Mouse (Mus musculus) hindbrain, postnatal 0 days (tissue): ENCODE data around the gene Olfr1404. TPM values are rescaled to one million over a fixed set of nuclear protein-coding genes. Genes with fewer than 3 reads are reported as not detected.

Source experiments
- ATAC-seq: fragments of 200-750 bp; cut with Nextera tagmentation; 2 replicates; pipeline ENCODE4 v1.8.0; 2017; ENCODE audit warnings: mild to moderate bottlenecking, moderate TSS enrichment, moderate library complexity
- DNase-seq: peaks from one replicate; pipeline ENCODE4 v3.0.0-alpha.2; 2015; ENCODE audit warnings: low spot score
- H3K27ac ChIP-seq: fragments of 300-500 bp; sonication (generic); 2 replicates; pipeline ENCODE4 v1.5.1; 2014; ENCODE audit warnings: mild to moderate bottlenecking
- H3K27me3 ChIP-seq: fragments of 300-500 bp; sonication (generic); 2 replicates; pipeline ENCODE4 v1.6.1; 2014; ENCODE audit warnings: low read length, mixed read lengths; ENCODE audit not compliant: insufficient read depth
- H3K36me3 ChIP-seq: fragments of 300-500 bp; sonication (generic); 2 replicates; pipeline ENCODE4 v1.6.1; 2014; ENCODE audit warnings: low read length, mixed read lengths; ENCODE audit not compliant: insufficient read depth
- H3K4me1 ChIP-seq: fragments of 300-500 bp; sonication (generic); 2 replicates; pipeline ENCODE4 v1.6.1; 2014; ENCODE audit warnings: antibody characterized with exemption, low read length, mixed read lengths; ENCODE audit not compliant: insufficient read depth
- H3K4me2 ChIP-seq: fragments of 300-500 bp; sonication (generic); 2 replicates; pipeline ENCODE4 v1.6.1; 2014; ENCODE audit warnings: low read depth, mild to moderate bottlenecking, low read length, moderate library complexity, mixed read lengths
- H3K4me3 ChIP-seq: fragments of 300-500 bp; sonication (generic); 2 replicates; pipeline ENCODE4 v1.5.1; 2014; ENCODE audit warnings: low read length
- H3K9ac ChIP-seq: fragments of 300-500 bp; sonication (generic); replicated peaks from 2 replicates; pipeline ENCODE4 v1.6.1; 2014; ENCODE audit warnings: mild to moderate bottlenecking, low read length, moderate library complexity, mixed read lengths
- H3K9me3 ChIP-seq: fragments of 300-500 bp; sonication (generic); 2 replicates; pipeline ENCODE4 v1.6.1; 2016; ENCODE audit warnings: low read length, mixed read lengths
- CTCF ChIP-seq: IDR thresholded peaks from 2 replicates; pipeline ENCODE4 v1.5.1; 2016; ENCODE audit warnings: antibody characterized with exemption, control low read depth, low read depth
- WGBS: fragments of 180-500 bp; shearing (Covaris S2); extraction: QIAGEN DNeasy Blood & Tissue Kit; methylation state at CpG from one replicate; pipeline ENCODE4 v1.1.7; 2014; 5-methylcytosine and 5-hydroxymethylcytosine counted together
- polyA plus RNA-seq: library from polyadenylated mRNA; unstranded; fragments of >200 nt; fragmentation: Nextera tagmentation; extraction: Ambion mirVana; gene quantifications from 2 replicates; pipeline ENCODE4 v1.2.1, GENCODE M21; 2015
- total RNA-seq: library from RNA; depleted of rRNA; stranded (reverse); fragments of >200 nt; gene quantifications from 2 replicates; pipeline ENCODE4 v1.2.3, GENCODE M21; 2014; rRNA removed

Olfr1404 gene
- total RNA-seq (not detected in 2 replicates), polyA plus RNA-seq (not detected in 2 replicates)

DNA sequence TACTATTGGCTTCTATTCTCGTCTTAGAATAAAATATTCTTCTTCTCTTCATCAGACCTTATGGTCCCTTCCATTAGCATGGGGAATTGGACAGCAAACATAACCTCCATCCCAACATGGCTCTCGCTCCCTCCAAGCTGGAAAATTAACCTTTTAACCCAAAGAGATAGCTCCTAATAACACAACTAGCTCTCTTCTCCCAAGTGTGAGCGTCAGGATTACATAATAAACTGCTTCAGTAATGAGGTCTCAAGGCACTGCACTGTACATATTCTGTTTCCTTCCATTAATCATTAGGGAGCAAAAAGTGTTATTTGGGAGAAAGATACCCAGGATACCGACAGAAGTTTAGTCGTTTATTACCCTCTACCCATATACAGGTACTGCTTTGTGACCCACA, at the start of gene Olfr1404:
TSS of gene Olfr1404 (plus strand) at position 301 of the 400 bp plus-strand sequence.
- WGBS: 85% methylated on average over 5 of the region's 5 CpGs
- H3K9me3 ChIP-seq: no peaks in the 10 kb centered on the region
- TF ChIP-seq CTCF: no peak
- H3K4me1 ChIP-seq: no peaks in the 10 kb centered on the region
- H3K9ac ChIP-seq: no peak within 1 kb of the TSS
- no peaks in the 10 kb centered on the region for H3K27me3 ChIP-seq
- H3K4me3 ChIP-seq: no peak within 1 kb of the TSS
- no peak within 1 kb of the TSS for H3K4me2 ChIP-seq
- no peak within 1 kb of the TSS for H3K27ac ChIP-seq
- H3K36me3 ChIP-seq: no peaks in the 10 kb centered on the region
- no peak for ATAC-seq
- DNase-seq: no peak

DNA sequence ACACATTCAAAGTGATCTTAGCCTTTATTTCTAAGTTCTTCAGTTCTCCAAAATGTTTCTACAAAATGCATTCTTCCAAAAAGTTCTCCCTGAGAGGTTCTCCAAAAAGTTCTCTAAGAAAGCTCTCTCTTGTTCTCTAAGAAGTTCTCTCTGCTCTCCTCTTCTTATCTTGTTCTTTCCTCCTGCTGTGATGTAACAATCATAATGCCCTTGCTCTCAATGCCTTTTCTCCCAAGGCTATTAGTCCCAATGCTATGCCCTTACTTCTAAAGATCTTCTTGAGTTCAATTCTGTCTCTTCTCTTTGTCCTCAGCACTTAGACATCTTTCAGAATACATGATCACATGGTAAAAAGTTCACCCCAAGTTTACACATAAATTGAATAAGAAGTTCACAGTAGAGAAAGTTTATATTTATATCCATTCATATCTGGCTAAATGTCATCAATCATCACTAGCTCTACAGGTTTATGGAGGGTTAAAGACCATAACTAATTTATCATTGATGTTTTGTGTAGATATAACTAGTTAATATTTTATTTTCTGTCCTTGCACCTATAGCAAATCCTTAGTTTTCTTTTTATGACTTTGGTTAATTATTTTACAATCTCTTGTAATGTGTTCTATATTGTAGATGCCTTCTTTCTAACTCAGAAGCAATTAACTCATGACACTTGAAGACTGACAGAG, 37.9 kb upstream of the Olfr1404 start:
- ATAC-seq: no peak
- H3K4me2 ChIP-seq: no peak overlapping the region
- no peak for TF ChIP-seq CTCF

GRCm38 (mm10) chr1:173190540-173190939, 21.7 kb upstream of the Olfr1404 start, which contains the start of gene Olfr1406:
Gene Olfr1406, minus strand, starts transcription at chr1:173190640.
- no peaks in the 10 kb centered on the region for H3K27me3 ChIP-seq
- no peak within 1 kb of the TSS for H3K4me3 ChIP-seq
- TF ChIP-seq CTCF: no peak
- ATAC-seq (no peak), DNase-seq (no peak)
- H3K27ac ChIP-seq: no peak within 1 kb of the TSS
- H3K9ac ChIP-seq: no peak within 1 kb of the TSS
- no peak within 1 kb of the TSS for H3K4me2 ChIP-seq
- no peaks in the 10 kb centered on the region for H3K36me3 ChIP-seq
- WGBS: 72% methylated on average over 3 of the region's 3 CpGs
- H3K4me1 ChIP-seq: no peaks in the 10 kb centered on the region
- H3K9me3 ChIP-seq: no peaks in the 10 kb centered on the region

More for the DNA sequence above, 37.9 kb upstream of the Olfr1404 start:
- Histone ChIP-seq H3K4me3 (no peak overlapping the region), H3K9ac (no peak overlapping the region), H3K36me3 (no peaks in the 10 kb centered on the region), H3K27ac (no peak overlapping the region), H3K9me3 (no peaks in the 10 kb centered on the region), H3K27me3 (no peaks in the 10 kb centered on the region), H3K4me1 (no peaks in the 10 kb centered on the region)
- no peak for DNase-seq

GRCm38 (mm10) chr1:173192059-173192458, 20.1 kb upstream of the Olfr1404 start:
- TF ChIP-seq CTCF: no peak
- H3K9ac ChIP-seq: no peak overlapping the region
- H3K9me3 ChIP-seq: no peaks in the 10 kb centered on the region
- ATAC-seq: no peak
- H3K36me3 ChIP-seq: no peaks in the 10 kb centered on the region
- DNase-seq: no peak
- WGBS: 72% methylated on average over 3 of the region's 3 CpGs
- no peak overlapping the region for H3K4me3 ChIP-seq
- no peak overlapping the region for H3K27ac ChIP-seq
- no peak overlapping the region for H3K4me2 ChIP-seq
- H3K4me1 ChIP-seq: no peaks in the 10 kb centered on the region
- no peaks in the 10 kb centered on the region for H3K27me3 ChIP-seq

- ATAC-seq (no peak), DNase-seq (no peak)
- Histone ChIP-seq H3K4me1 (no peaks in the 10 kb centered on the region), H3K9me3 (no peaks in the 10 kb centered on the region), H3K4me2 (no peak overlapping the region), H3K27ac (no peak overlapping the region), H3K27me3 (no peaks in the 10 kb centered on the region), H3K36me3 (no peaks in the 10 kb centered on the region), H3K9ac (no peak overlapping the region), H3K4me3 (no peak overlapping the region)
- no peak for TF ChIP-seq CTCF
- WGBS: 91% methylated on average over 2 of the region's 2 CpGs
Measured at GRCm38 (mm10) chr1:173196359-173196758, 15.8 kb upstream of the Olfr1404 start.

DNA sequence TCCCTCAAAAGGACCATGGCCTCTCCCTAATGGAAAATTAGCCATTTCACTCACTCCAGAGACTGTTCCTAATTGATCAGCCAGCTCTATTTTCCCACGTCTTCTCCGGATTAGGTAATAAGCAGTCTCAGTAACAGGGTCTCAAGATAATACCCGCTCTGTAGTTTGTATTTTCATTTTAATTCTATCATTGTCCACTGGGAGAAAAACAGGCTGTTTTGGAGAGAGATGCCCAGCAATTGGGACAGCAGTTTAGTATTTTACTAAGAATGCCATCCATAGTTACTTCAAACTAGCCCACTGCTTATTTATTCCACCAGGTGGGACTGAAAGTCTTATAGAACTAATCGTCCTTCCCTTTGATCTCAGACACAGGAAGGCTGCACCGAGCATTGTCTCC, 14.7 kb upstream of the Olfr1404 start, which contains the start of gene Olfr218:
TSS of gene Olfr218 (plus strand) at position 301 of the 400 bp plus-strand sequence.
- no peak within 1 kb of the TSS for H3K4me3 ChIP-seq
- no peak within 1 kb of the TSS for H3K9ac ChIP-seq
- no peaks in the 10 kb centered on the region for H3K9me3 ChIP-seq
- H3K27ac ChIP-seq: no peak within 1 kb of the TSS
- 74% methylated on average over 5 of the region's 5 CpGs for WGBS
- H3K27me3 ChIP-seq: no peaks in the 10 kb centered on the region
- no peak for TF ChIP-seq CTCF
- ATAC-seq: no peak
- no peaks in the 10 kb centered on the region for H3K36me3 ChIP-seq
- H3K4me2 ChIP-seq: no peak within 1 kb of the TSS
- DNase-seq: no peak
- H3K4me1 ChIP-seq: no peaks in the 10 kb centered on the region

GRCm38 (mm10) chr1:173216481-173216880, 4.3 kb downstream of the Olfr1404 start:
- H3K9ac ChIP-seq: no peak overlapping the region
- no peak overlapping the region for H3K27ac ChIP-seq
- no peaks in the 10 kb centered on the region for H3K4me1 ChIP-seq
- no peak overlapping the region for H3K4me2 ChIP-seq
- no peaks in the 10 kb centered on the region for H3K9me3 ChIP-seq
- ATAC-seq (no peak), DNase-seq (no peak)
- H3K4me3 ChIP-seq: no peak overlapping the region
- 91% methylated on average over 3 of the region's 3 CpGs for WGBS
- TF ChIP-seq CTCF: no peak
- H3K27me3 ChIP-seq: no peaks in the 10 kb centered on the region
- H3K36me3 ChIP-seq: no peaks in the 10 kb centered on the region
